Mouse (Mus musculus) megakaryocyte progenitor cell, adult 5-6 weeks (primary cell): ENCODE results near the gene Shank1. TPM values are rescaled to one million over a fixed set of nuclear protein-coding genes. Genes with fewer than 3 reads are reported as not detected.

ENCODE experiments used
- total RNA-seq, 2 experiments: library from RNA; stranded (forward) in 1 of 2; stranded (reverse) in 1 of 2; fragments of 157-497, 149-512 nt in 1 of 2; fragments of 200-1000 nt in 1 of 2; gene quantifications; 2 replicates each; pipeline versions ENCODE4 v1.2.3 to v1.2.4; 2015 to 2017

Shank1 gene
- total RNA-seq, 2 experiments from 2014 or later: 0.05 TPM; not detected in 1

Other genes with a start within 250 kb of the Shank1 start
- gene Klk1b21, start 207.9 kb upstream of the Shank1 start, total RNA-seq (2015): not detected in 2 replicates
- gene Klk1b21, start 207.9 kb upstream of the Shank1 start, total RNA-seq (2017): not detected in 2 replicates
- gene Klk1b22, start 197.6 kb upstream of the Shank1 start, total RNA-seq (2015): not detected in 2 replicates
- gene Klk1b22, start 197.6 kb upstream of the Shank1 start, total RNA-seq (2017): not detected in 2 replicates
- gene Klk1b16, start 173.5 kb upstream of the Shank1 start, total RNA-seq (2015): not detected in 2 replicates
- not detected in 2 replicates for gene Klk1b16, start 173.5 kb upstream of the Shank1 start, total RNA-seq (2017)
- gene Klk1b24, start 122.0 kb upstream of the Shank1 start, total RNA-seq (2015): not detected in 2 replicates
- gene Klk1b24, start 122.0 kb upstream of the Shank1 start, total RNA-seq (2017): not detected in 2 replicates
- not detected in 2 replicates for gene Klk1b3, start 112.1 kb upstream of the Shank1 start, total RNA-seq (2015)
- gene Klk1b3, start 112.1 kb upstream of the Shank1 start, total RNA-seq (2017): not detected in 2 replicates
- not detected in 2 replicates for gene Klk1b4, start 102.8 kb upstream of the Shank1 start, total RNA-seq (2015)
- gene Klk1b4, start 102.8 kb upstream of the Shank1 start, total RNA-seq (2017): not detected in 2 replicates
- not detected in 2 replicates for gene Klk1b5, start 94.3 kb upstream of the Shank1 start, total RNA-seq (2015)
- gene Klk1b5, start 94.3 kb upstream of the Shank1 start, total RNA-seq (2017): not detected in 2 replicates
- gene Klk1, start 84.9 kb upstream of the Shank1 start, total RNA-seq (2015): not detected in 2 replicates
- not detected in 2 replicates for gene Klk1, start 84.9 kb upstream of the Shank1 start, total RNA-seq (2017)
- not detected in 2 replicates for gene Gm36864, start 74.1 kb upstream of the Shank1 start, total RNA-seq (2015)
- gene Gm36864, start 74.1 kb upstream of the Shank1 start, total RNA-seq (2017): not detected in 2 replicates
- 0.34 and 1.8 TPM in 2 replicates for gene 1700028J19Rik, start 63.6 kb upstream of the Shank1 start, total RNA-seq (2015)
- 0.30 and 0.37 TPM in 2 replicates for gene 1700028J19Rik, start 63.6 kb upstream of the Shank1 start, total RNA-seq (2017)
- gene 2410002F23Rik, start 63.5 kb upstream of the Shank1 start, total RNA-seq (2015): 54.0 and 60.6 TPM in 2 replicates
- 71.7 and 74.6 TPM in 2 replicates for gene 2410002F23Rik, start 63.5 kb upstream of the Shank1 start, total RNA-seq (2017)
- gene Acp4, start 52.9 kb upstream of the Shank1 start, total RNA-seq (2015): not detected in 2 replicates
- 0.04 TPM in 1 of 2 replicates, not detected in the other for gene Acp4, start 52.9 kb upstream of the Shank1 start, total RNA-seq (2017)
- not detected in 2 replicates for gene Gm15517, start 48.8 kb upstream of the Shank1 start, total RNA-seq (2015)
- gene Gm15517, start 48.8 kb upstream of the Shank1 start, total RNA-seq (2017): not detected in 2 replicates
- gene Clec11a, start 3.4 kb upstream of the Shank1 start, total RNA-seq (2015): 4.1 TPM in 2 replicates
- gene Clec11a, start 3.4 kb upstream of the Shank1 start, total RNA-seq (2017): 4.2 and 4.4 TPM in 2 replicates
- gene Syt3, start 73.8 kb downstream of the Shank1 start, total RNA-seq (2015): 0.22 and 0.24 TPM in 2 replicates
- gene Syt3, start 73.8 kb downstream of the Shank1 start, total RNA-seq (2017): 0.12 and 0.14 TPM in 2 replicates
- 0.44 and 1.5 TPM in 2 replicates for gene 1700008O03Rik, start 75.6 kb downstream of the Shank1 start, total RNA-seq (2015)
- 1.8 and 2.2 TPM in 2 replicates for gene 1700008O03Rik, start 75.6 kb downstream of the Shank1 start, total RNA-seq (2017)
- not detected in 2 replicates for gene Lrrc4b, start 118.8 kb downstream of the Shank1 start, total RNA-seq (2015)
- gene Lrrc4b, start 118.8 kb downstream of the Shank1 start, total RNA-seq (2017): not detected in 2 replicates
- not detected in 2 replicates for gene Aspdh, start 155.1 kb downstream of the Shank1 start, total RNA-seq (2015)
- not detected in 2 replicates for gene Aspdh, start 155.1 kb downstream of the Shank1 start, total RNA-seq (2017)
- gene Josd2, start 157.7 kb downstream of the Shank1 start, total RNA-seq (2015): 27.5 and 35.2 TPM in 2 replicates
- gene Josd2, start 157.7 kb downstream of the Shank1 start, total RNA-seq (2017): 17.4 and 22.6 TPM in 2 replicates
- 60.6 and 62.7 TPM in 2 replicates for gene Emc10, start 186.3 kb downstream of the Shank1 start, total RNA-seq (2015)
- gene Emc10, start 186.3 kb downstream of the Shank1 start, total RNA-seq (2017): 30.4 and 38.3 TPM in 2 replicates
- gene Fam71e1, start 186.3 kb downstream of the Shank1 start, total RNA-seq (2015): 1.2 and 2.5 TPM in 2 replicates
- 0.30 and 1.7 TPM in 2 replicates for gene Fam71e1, start 186.3 kb downstream of the Shank1 start, total RNA-seq (2017)
- not detected in 2 replicates for gene Mybpc2, start 214.4 kb downstream of the Shank1 start, total RNA-seq (2015)
- not detected in 2 replicates for gene Mybpc2, start 214.4 kb downstream of the Shank1 start, total RNA-seq (2017)
- 0.20 TPM in 1 of 2 replicates, not detected in the other for gene Spib, start 221.8 kb downstream of the Shank1 start, total RNA-seq (2015)
- gene Spib, start 221.8 kb downstream of the Shank1 start, total RNA-seq (2017): 0.04 TPM in 1 of 2 replicates, not detected in the other
- gene Pold1, start 238.6 kb downstream of the Shank1 start, total RNA-seq (2015): 51.4 and 70.3 TPM in 2 replicates
- 64.4 and 77.2 TPM in 2 replicates for gene Pold1, start 238.6 kb downstream of the Shank1 start, total RNA-seq (2017)
- 39.4 and 43.7 TPM in 2 replicates for gene Nr1h2, start 243.7 kb downstream of the Shank1 start, total RNA-seq (2015)
- 42.6 and 45.7 TPM in 2 replicates for gene Nr1h2, start 243.7 kb downstream of the Shank1 start, total RNA-seq (2017)